Mouse (Mus musculus) lung, embryonic 16.5 days (tissue): ENCODE data around the gene Bgn. TPM values are rescaled to one million over a fixed set of nuclear protein-coding genes. Genes with fewer than 3 reads are reported as not detected.
"Not testable (repeated sequence)": the region's sequence is repeated elsewhere in the genome, so short reads cannot be mapped to it uniquely, and the experiment has no call there.

Experiments used
- ATAC-seq: fragments of 200-750 bp; cut with Nextera tagmentation; 2 replicates; pipeline ENCODE4 v1.8.0; 2017; ENCODE audit warnings: low read depth, mild to moderate bottlenecking, moderate library complexity
- H3K27ac ChIP-seq: fragments of 300-500 bp; sonication (generic); 2 replicates; pipeline ENCODE4 v1.5.1; 2014; ENCODE audit warnings: mild to moderate bottlenecking, control low read depth, low read length
- H3K27me3 ChIP-seq: fragments of 300-500 bp; sonication (generic); 2 replicates; pipeline ENCODE4 v1.6.1; 2014; ENCODE audit warnings: low read depth, low read length, mixed read lengths; ENCODE audit not compliant: control insufficient read depth, insufficient read depth
- H3K36me3 ChIP-seq: fragments of 300-500 bp; sonication (generic); 2 replicates; pipeline ENCODE4 v1.6.1; 2014; ENCODE audit warnings: low read length; ENCODE audit not compliant: control insufficient read depth, insufficient read depth
- H3K4me1 ChIP-seq: fragments of 300-500 bp; sonication (generic); replicated peaks from 2 replicates; pipeline ENCODE4 v1.6.1; 2014; ENCODE audit warnings: low read length, mixed read lengths; ENCODE audit not compliant: control insufficient read depth, insufficient read depth
- H3K4me2 ChIP-seq: fragments of 300-500 bp; sonication (generic); 2 replicates; pipeline ENCODE4 v1.6.1; 2014; ENCODE audit warnings: low read depth, low read length, control low read depth
- H3K4me3 ChIP-seq: fragments of 300-500 bp; sonication (generic); 2 replicates; pipeline ENCODE4 v1.5.1; 2014; ENCODE audit warnings: mild to moderate bottlenecking, low read length, control low read depth
- H3K9ac ChIP-seq: fragments of 300-500 bp; sonication (generic); 2 replicates; pipeline ENCODE4 v1.6.1; 2014; ENCODE audit warnings: low read length, control low read depth
- H3K9me3 ChIP-seq: fragments of 300-500 bp; sonication (generic); 2 replicates; pipeline ENCODE4 v1.6.1; 2016; ENCODE audit warnings: low read length; ENCODE audit not compliant: control insufficient read depth
- WGBS: fragments of 180-500 bp; shearing (Covaris S2); extraction: QIAGEN DNeasy Blood & Tissue Kit; methylation state at CpG from one replicate; pipeline ENCODE4 v1.1.7; 2014; 5-methylcytosine and 5-hydroxymethylcytosine counted together
- polyA plus RNA-seq: library from polyadenylated mRNA; unstranded; fragments of >200 nt; fragmentation: Nextera tagmentation; extraction: Ambion mirVana; gene quantifications from 2 replicates; pipeline ENCODE4 v1.2.1, GENCODE M21; 2015

Gene Bgn
- polyA plus RNA-seq, 1 experiment from 2014 or later = 225 TPM

GRCm38 (mm10) chrX:73484076-73484475 lies 674 bp downstream of the Bgn start:
- Histone ChIP-seq H3K27ac (peak overlapping the region; percentile 83), H3K27me3 (no peaks in the 10 kb centered on the region), H3K9ac (peak overlapping the region; percentile 71), H3K4me3 (peak overlapping the region; percentile 55), H3K9me3 (no peaks in the 10 kb centered on the region), H3K4me1 (peaks cover 20% of the 10 kb centered on the region), H3K4me2 (peak overlapping the region; percentile 57), H3K36me3 (no peaks in the 10 kb centered on the region)
- 46% methylated on average over 1 of the region's 1 CpGs for WGBS
- 0 out of 2 replicates have a peak, but pooled peaks have one; percentile 4 for ATAC-seq

- Histone ChIP-seq H3K9me3 (no peaks in the 10 kb centered on the region), H3K27me3 (no peaks in the 10 kb centered on the region), H3K4me1 (peaks cover 19% of the 10 kb centered on the region), H3K27ac (peak overlapping the region; percentile 10; the same call in 1 of the 2 replicates), H3K4me3 (peak overlapping the region; percentile 55), H3K9ac (peak overlapping the region; percentile 71), H3K36me3 (no peaks in the 10 kb centered on the region), H3K4me2 (peak overlapping the region; percentile 57)
- ATAC-seq = no peak
- WGBS = 76% methylated on average over 4 of the region's 4 CpGs
Observed at GRCm38 (mm10) chrX:73484870-73485269, 1.5 kb downstream of the Bgn start.

- no peaks in the 10 kb centered on the region for H3K27me3 ChIP-seq
- H3K27ac ChIP-seq = no peak overlapping the region
- no peaks in the 10 kb centered on the region for H3K36me3 ChIP-seq
- no peak for ATAC-seq
- H3K4me3 ChIP-seq = no peak overlapping the region
- 0 out of 2 replicates have a peak overlapping the region, but pooled peaks have one; percentile 23 for H3K9ac ChIP-seq
- peak overlapping the region; percentile 27; the same call in 1 of the 2 replicates for H3K4me2 ChIP-seq
- no peaks in the 10 kb centered on the region for H3K9me3 ChIP-seq
- peaks cover 10% of the 10 kb centered on the region; the same call in 1 of the 2 replicates for H3K4me1 ChIP-seq
- WGBS = 67% methylated on average over 5 of the region's 5 CpGs
Observed at GRCm38 (mm10) chrX:73486920-73487319, 3.5 kb downstream of the Bgn start.

GRCm38 (mm10) chrX:73490186-73490585 lies 6.8 kb downstream of the Bgn start:
- WGBS = 47% methylated on average over 4 of the region's 4 CpGs
- ATAC-seq = no peak
- 0 out of 2 replicates have a peak, but pooled peaks cover 6% of the 10 kb centered on the region for H3K4me1 ChIP-seq

GRCm38 (mm10) chrX:73490804-73491203 lies 7.4 kb downstream of the Bgn start:
- H3K27me3 ChIP-seq = no peaks in the 10 kb centered on the region
- H3K9me3 ChIP-seq = no peaks in the 10 kb centered on the region
- 0 out of 2 replicates have a peak, but pooled peaks cover 4% of the 10 kb centered on the region for H3K4me1 ChIP-seq
- no peak overlapping the region for H3K4me2 ChIP-seq
- ATAC-seq = no peak
- no peak overlapping the region for H3K4me3 ChIP-seq
- H3K9ac ChIP-seq = no peak overlapping the region
- no peak overlapping the region for H3K27ac ChIP-seq
- no peaks in the 10 kb centered on the region for H3K36me3 ChIP-seq
- WGBS = 70% methylated on average over 3 of the region's 3 CpGs

More at GRCm38 (mm10) chrX:73490186-73490585, 6.8 kb downstream of the Bgn start:
- Histone ChIP-seq H3K27me3 (no peaks in the 10 kb centered on the region), H3K4me3 (no peak overlapping the region), H3K27ac (no peak overlapping the region), H3K9ac (no peak overlapping the region), H3K4me2 (no peak overlapping the region), H3K9me3 (no peaks in the 10 kb centered on the region), H3K36me3 (no peaks in the 10 kb centered on the region)

- not testable (repeated sequence) for H3K9me3 ChIP-seq, H3K4me3 ChIP-seq, H3K27me3 ChIP-seq, H3K9ac ChIP-seq, H3K36me3 ChIP-seq, H3K4me2 ChIP-seq, H3K4me1 ChIP-seq, H3K27ac ChIP-seq
- ATAC-seq = peak; percentile 72; the same call in 1 of the 2 replicates
- 0% methylated on average over 1 of the region's 2 CpGs for WGBS
Observed at GRCm38 (mm10) chrX:73493567-73493966, 10.2 kb downstream of the Bgn start.

GRCm38 (mm10) chrX:73496746-73497145 lies 13.3 kb downstream of the Bgn start:
- H3K4me2 ChIP-seq = no peak overlapping the region
- no peaks in the 10 kb centered on the region for H3K9me3 ChIP-seq
- H3K9ac ChIP-seq = no peak overlapping the region
- no peaks in the 10 kb centered on the region for H3K36me3 ChIP-seq
- H3K27ac ChIP-seq = no peak overlapping the region
- ATAC-seq = no peak
- no peaks in the 10 kb centered on the region for H3K4me1 ChIP-seq
- WGBS = 78% methylated on average over 4 of the region's 4 CpGs
- H3K27me3 ChIP-seq = peaks cover 6% of the 10 kb centered on the region; the same call in 1 of the 2 replicates
- H3K4me3 ChIP-seq = no peak overlapping the region

GRCm38 (mm10) chrX:73505130-73505735 lies 21.8 kb downstream of the Bgn start:
- 71% methylated on average over 5 of the region's 5 CpGs for WGBS
- Histone ChIP-seq H3K36me3 (no peaks in the 10 kb centered on the region), H3K9me3 (no peaks in the 10 kb centered on the region; the same call in 1 of the 2 replicates), H3K4me3 (no peak overlapping the region), H3K27ac (no peak overlapping the region), H3K4me2 (no peak overlapping the region), H3K4me1 (no peaks in the 10 kb centered on the region), H3K27me3 (peaks cover 28% of the 10 kb centered on the region), H3K9ac (no peak overlapping the region)
- ATAC-seq = no peak

GRCm38 (mm10) chrX:73506577-73506976 lies 23.2 kb downstream of the Bgn start:
- H3K9ac ChIP-seq = no peak overlapping the region
- H3K9me3 ChIP-seq = no peaks in the 10 kb centered on the region; the same call in 1 of the 2 replicates
- no peak for ATAC-seq
- H3K4me2 ChIP-seq = no peak overlapping the region
- no peaks in the 10 kb centered on the region for H3K36me3 ChIP-seq
- no peaks in the 10 kb centered on the region for H3K4me1 ChIP-seq
- H3K27me3 ChIP-seq = peaks cover 22% of the 10 kb centered on the region
- H3K4me3 ChIP-seq = no peak overlapping the region
- H3K27ac ChIP-seq = no peak overlapping the region
- WGBS = 75% methylated on average over 4 of the region's 4 CpGs
